Mouse (Mus musculus) stomach, postnatal 0 days (tissue): ENCODE data around the gene Foxred2. TPM values are rescaled to one million over a fixed set of nuclear protein-coding genes. Genes with fewer than 3 reads are reported as not detected.

Experiments used
- ATAC-seq: fragments of 200-750 bp; cut with Nextera tagmentation; 2 replicates; pipeline ENCODE4 v1.8.0; 2017; ENCODE audit not compliant: low FRiP score, low TSS enrichment
- DNase-seq: peaks from one replicate; pipeline ENCODE4 v3.0.0-alpha.2; 2016; ENCODE audit warnings: low spot score
- H3K27ac ChIP-seq: fragments of 300-500 bp; sonication (generic); replicated peaks from 2 replicates; pipeline ENCODE4 v1.5.1; 2014; ENCODE audit warnings: mild to moderate bottlenecking, control low read depth
- H3K27me3 ChIP-seq: fragments of 300-500 bp; sonication (generic); 2 replicates; pipeline ENCODE4 v1.6.1; 2014; ENCODE audit warnings: low read length; ENCODE audit not compliant: control insufficient read depth, insufficient read depth
- H3K36me3 ChIP-seq: fragments of 300-500 bp; sonication (generic); 2 replicates; pipeline ENCODE4 v1.6.1; 2014; ENCODE audit warnings: low read length, mixed read lengths; ENCODE audit not compliant: control insufficient read depth, insufficient read depth
- H3K4me1 ChIP-seq: fragments of 300-500 bp; sonication (generic); replicated peaks from 2 replicates; pipeline ENCODE4 v1.6.1; 2014; ENCODE audit warnings: antibody characterized with exemption; ENCODE audit not compliant: control insufficient read depth, insufficient read depth
- H3K4me2 ChIP-seq: fragments of 300-500 bp; sonication (generic); replicated peaks from 2 replicates; pipeline ENCODE4 v1.6.1; 2014; ENCODE audit warnings: low read depth, mild to moderate bottlenecking, control low read depth, moderate library complexity
- H3K4me3 ChIP-seq: fragments of 300-500 bp; sonication (generic); 2 replicates; pipeline ENCODE4 v1.5.1; 2014; ENCODE audit warnings: low read depth, low read length, control low read depth
- H3K9ac ChIP-seq: fragments of 300-500 bp; sonication (generic); 2 replicates; pipeline ENCODE4 v1.6.1; 2014; ENCODE audit warnings: mild to moderate bottlenecking, low read length, control low read depth, mixed read lengths
- H3K9me3 ChIP-seq: fragments of 300-500 bp; sonication (generic); 2 replicates; pipeline ENCODE4 v1.6.1; 2016; ENCODE audit warnings: low read length; ENCODE audit not compliant: control insufficient read depth
- CTCF ChIP-seq: IDR thresholded peaks from 2 replicates; pipeline ENCODE4 v1.5.1; 2016; ENCODE audit warnings: antibody characterized with exemption, low read depth, mild to moderate bottlenecking, moderate library complexity
- EP300 ChIP-seq: optimal IDR thresholded peaks from 2 replicates; pipeline ENCODE3; 2016; ENCODE audit warnings: antibody characterized with exemption
- WGBS: fragments of 180-500 bp; shearing (Covaris S2); extraction: QIAGEN DNeasy Blood & Tissue Kit; methylation state at CpG from one replicate; pipeline ENCODE4 v1.1.7; 2014; 5-methylcytosine and 5-hydroxymethylcytosine counted together
- polyA plus RNA-seq: library from polyadenylated mRNA; unstranded; fragments of >200 nt; fragmentation: Nextera tagmentation; extraction: Ambion mirVana; gene quantifications from 2 replicates; pipeline ENCODE4 v1.2.1, GENCODE M21; 2015

The Foxred2 gene
- polyA plus RNA-seq, 1 experiment from 2014 or later: 0.62 TPM

GRCm38 (mm10) chr15:77919441-77919840 lies 37.1 kb downstream of the Foxred2 start:
- Histone ChIP-seq H3K4me2 (no peak overlapping the region), H3K9me3 (no peaks in the 10 kb centered on the region), H3K27ac (peak overlapping the region; percentile 67), H3K27me3 (no peaks in the 10 kb centered on the region), H3K4me3 (no peak overlapping the region), H3K9ac (no peak overlapping the region), H3K4me1 (no peaks in the 10 kb centered on the region), H3K36me3 (peaks cover 22% of the 10 kb centered on the region)
- 61% methylated on average over 12 of the region's 12 CpGs for WGBS
- DNase-seq (peak; percentile 48), ATAC-seq (peak; percentile 46; the same call in 1 of the 2 replicates)
- no peak for TF ChIP-seq CTCF
- TF ChIP-seq EP300: no peak

GRCm38 (mm10) chr15:77916851-77917544 lies 39.5 kb downstream of the Foxred2 start:
- H3K9ac ChIP-seq: no peak overlapping the region
- no peak overlapping the region for H3K27ac ChIP-seq
- no peak overlapping the region for H3K4me3 ChIP-seq
- H3K27me3 ChIP-seq: no peaks in the 10 kb centered on the region
- peak; percentile 40 for ATAC-seq
- no peaks in the 10 kb centered on the region for H3K4me1 ChIP-seq
- 32% methylated on average over 8 of the region's 8 CpGs for WGBS
- peak; percentile 94 for TF ChIP-seq CTCF
- TF ChIP-seq EP300: no peak
- DNase-seq: peak; percentile 94
- peaks cover 17% of the 10 kb centered on the region for H3K36me3 ChIP-seq
- H3K9me3 ChIP-seq: no peaks in the 10 kb centered on the region
- H3K4me2 ChIP-seq: no peak overlapping the region

GRCm38 (mm10) chr15:77915287-77915686 lies 41.2 kb downstream of the Foxred2 start:
- WGBS: 94% methylated on average over 4 of the region's 4 CpGs
- H3K27me3 ChIP-seq: no peaks in the 10 kb centered on the region
- no peaks in the 10 kb centered on the region for H3K4me1 ChIP-seq
- H3K9ac ChIP-seq: no peak overlapping the region
- H3K9me3 ChIP-seq: no peaks in the 10 kb centered on the region
- H3K4me3 ChIP-seq: no peak overlapping the region
- H3K27ac ChIP-seq: no peak overlapping the region
- peaks cover 17% of the 10 kb centered on the region; the same call in 1 of the 2 replicates for H3K36me3 ChIP-seq
- TF ChIP-seq CTCF (no peak), EP300 (no peak)
- H3K4me2 ChIP-seq: no peak overlapping the region
- ATAC-seq: no peak
- DNase-seq: no peak

GRCm38 (mm10) chr15:77914507-77914906 lies 42.0 kb downstream of the Foxred2 start:
- Histone ChIP-seq H3K36me3 (peaks cover 17% of the 10 kb centered on the region; the same call in 1 of the 2 replicates), H3K27me3 (no peaks in the 10 kb centered on the region), H3K9ac (no peak overlapping the region), H3K4me3 (no peak overlapping the region), H3K27ac (no peak overlapping the region), H3K9me3 (no peaks in the 10 kb centered on the region), H3K4me1 (no peaks in the 10 kb centered on the region), H3K4me2 (no peak overlapping the region)
- TF ChIP-seq CTCF (no peak), EP300 (no peak)
- 96% methylated on average over 3 of the region's 3 CpGs for WGBS
- DNase-seq (no peak), ATAC-seq (no peak)

GRCm38 (mm10) chr15:77913054-77913453 lies 43.5 kb downstream of the Foxred2 start:
- DNase-seq: no peak
- H3K36me3 ChIP-seq: peaks cover 17% of the 10 kb centered on the region; the same call in 1 of the 2 replicates
- peak overlapping the region; percentile 19; the same call in 1 of the 2 replicates for H3K27ac ChIP-seq
- no peak overlapping the region for H3K9ac ChIP-seq
- no peaks in the 10 kb centered on the region for H3K27me3 ChIP-seq
- H3K9me3 ChIP-seq: no peaks in the 10 kb centered on the region
- TF ChIP-seq EP300: no peak
- no peak for TF ChIP-seq CTCF
- no peak; the same call in 1 of the 2 replicates for ATAC-seq
- H3K4me2 ChIP-seq: no peak overlapping the region
- no peak overlapping the region for H3K4me3 ChIP-seq
- no peaks in the 10 kb centered on the region for H3K4me1 ChIP-seq
- WGBS: 51% methylated on average over 8 of the region's 8 CpGs

- no peak overlapping the region for H3K9ac ChIP-seq
- no peaks in the 10 kb centered on the region for H3K27me3 ChIP-seq
- H3K36me3 ChIP-seq: peaks cover 17% of the 10 kb centered on the region; the same call in 1 of the 2 replicates
- peak overlapping the region; percentile 56; the same call in 1 of the 2 replicates for H3K27ac ChIP-seq
- no peak overlapping the region for H3K4me3 ChIP-seq
- no peak for ATAC-seq
- H3K4me1 ChIP-seq: no peaks in the 10 kb centered on the region
- WGBS: 59% methylated on average over 7 of the region's 7 CpGs
- no peak for DNase-seq
- H3K4me2 ChIP-seq: no peak overlapping the region
- H3K9me3 ChIP-seq: no peaks in the 10 kb centered on the region
- TF ChIP-seq CTCF: no peak
Observed at GRCm38 (mm10) chr15:77912585-77912984, 43.9 kb downstream of the Foxred2 start.
